Mouse (Mus musculus): ENCODE results near the gene Akr1c13. TPM values are rescaled to one million over a fixed set of nuclear protein-coding genes. Genes with fewer than 3 reads are reported as not detected.
A peak's percentile ranks its signal among the peaks of the same experiment; 100 is the strongest.
"Not testable (repeated sequence)": the region's sequence is repeated elsewhere in the genome, so short reads cannot be mapped to it uniquely, and the experiment has no call there.

Gene Akr1c13
- polyA plus RNA-seq, 1 experiment from 2014 or later = 9.0 TPM

GRCm38 (mm10) chr13:4206147-4206903, 15.4 kb downstream of the Akr1c13 start:
- 9% methylated on average over 1 of the region's 1 CpGs for WGBS
- H3K4me3 ChIP-seq = no peak overlapping the region
- ATAC-seq (ENCODE audit: low read depth) = no peak
- H3K4me1 ChIP-seq (replicated peaks) = no peaks in the 10 kb centered on the region
- no peak overlapping the region for H3K27ac ChIP-seq (replicated peaks)
- no peaks in the 10 kb centered on the region for H3K27me3 ChIP-seq
- H3K9me3 ChIP-seq = no peaks in the 10 kb centered on the region
- H3K4me2 ChIP-seq = no peak overlapping the region
- no peak overlapping the region for H3K9ac ChIP-seq
- no peaks in the 10 kb centered on the region for H3K36me3 ChIP-seq

GRCm38 (mm10) chr13:4211560-4212299, 20.8 kb downstream of the Akr1c13 start:
- H3K9me3 ChIP-seq = no peaks in the 10 kb centered on the region
- ATAC-seq (ENCODE audit: low read depth) = no peak
- H3K4me1 ChIP-seq (replicated peaks) = no peaks in the 10 kb centered on the region
- no peak overlapping the region for H3K4me3 ChIP-seq
- H3K9ac ChIP-seq = no peak overlapping the region
- no peaks in the 10 kb centered on the region for H3K27me3 ChIP-seq
- no peaks in the 10 kb centered on the region for H3K36me3 ChIP-seq
- no peak overlapping the region for H3K27ac ChIP-seq (replicated peaks)
- WGBS = 77% methylated on average over 17 of the region's 20 CpGs
- H3K4me2 ChIP-seq = no peak overlapping the region

GRCm38 (mm10) chr13:4212309-4212708, 21.4 kb downstream of the Akr1c13 start:
- no peaks in the 10 kb centered on the region for H3K27me3 ChIP-seq
- H3K9ac ChIP-seq = no peak overlapping the region
- 63% methylated on average over 3 of the region's 3 CpGs for WGBS
- no peak overlapping the region for H3K4me3 ChIP-seq
- no peaks in the 10 kb centered on the region for H3K4me1 ChIP-seq (replicated peaks)
- no peak overlapping the region for H3K4me2 ChIP-seq
- no peak overlapping the region for H3K27ac ChIP-seq (replicated peaks)
- no peak for ATAC-seq (ENCODE audit: low read depth)
- no peaks in the 10 kb centered on the region for H3K9me3 ChIP-seq
- no peaks in the 10 kb centered on the region for H3K36me3 ChIP-seq

- ATAC-seq (ENCODE audit: low read depth) = not testable (repeated sequence)
- WGBS = 84% methylated on average over 1 of the region's 1 CpGs
Measured at GRCm38 (mm10) chr13:4215496-4215895, 24.5 kb downstream of the Akr1c13 start.

GRCm38 (mm10) chr13:4228441-4228840, 37.5 kb downstream of the Akr1c13 start, which contains the start of gene Akr1c19:
Gene Akr1c19 (plus strand): TSS chr13:4228700.
- no peak within 1 kb of the TSS for H3K9ac ChIP-seq
- H3K36me3 ChIP-seq = no peaks in the 10 kb centered on the region
- no peak for ATAC-seq (ENCODE audit: low read depth)
- no peak within 1 kb of the TSS for H3K27ac ChIP-seq (replicated peaks)
- H3K9me3 ChIP-seq = no peaks in the 10 kb centered on the region
- H3K4me1 ChIP-seq (replicated peaks) = no peaks in the 10 kb centered on the region
- no peak within 1 kb of the TSS for H3K4me3 ChIP-seq
- H3K27me3 ChIP-seq = no peaks in the 10 kb centered on the region
- 61% methylated on average over 1 of the region's 1 CpGs for WGBS
- H3K4me2 ChIP-seq = no peak within 1 kb of the TSS

More at GRCm38 (mm10) chr13:4215496-4215895, 24.5 kb downstream of the Akr1c13 start:
- not testable (repeated sequence) for H3K36me3 ChIP-seq; H3K4me3 ChIP-seq; H3K4me1 ChIP-seq (replicated peaks); H3K27me3 ChIP-seq; H3K4me2 ChIP-seq; H3K9ac ChIP-seq; H3K9me3 ChIP-seq; H3K27ac ChIP-seq (replicated peaks)

- Histone ChIP-seq H3K4me2 (no peak overlapping the region), H3K9me3 (no peaks in the 10 kb centered on the region), H3K9ac (no peak overlapping the region), H3K4me1 (replicated peaks) (no peaks in the 10 kb centered on the region), H3K4me3 (no peak overlapping the region), H3K36me3 (no peaks in the 10 kb centered on the region), H3K27me3 (no peaks in the 10 kb centered on the region), H3K27ac (replicated peaks) (no peak overlapping the region)
- ATAC-seq (ENCODE audit: low read depth) = no peak
- 90% methylated on average over 8 of the region's 8 CpGs for WGBS
Measured at GRCm38 (mm10) chr13:4230841-4231623, 40.1 kb downstream of the Akr1c13 start.

GRCm38 (mm10) chr13:4233135-4233534, 42.2 kb downstream of the Akr1c13 start:
- no peaks in the 10 kb centered on the region for H3K4me1 ChIP-seq (replicated peaks)
- no peak for ATAC-seq (ENCODE audit: low read depth)
- 74% methylated on average over 1 of the region's 1 CpGs for WGBS

GRCm38 (mm10) chr13:4233536-4234172, 42.7 kb downstream of the Akr1c13 start:
- Histone ChIP-seq H3K27me3 (no peaks in the 10 kb centered on the region), H3K9ac (no peak overlapping the region), H3K9me3 (no peaks in the 10 kb centered on the region), H3K36me3 (no peaks in the 10 kb centered on the region), H3K4me2 (no peak overlapping the region), H3K4me1 (replicated peaks) (no peaks in the 10 kb centered on the region), H3K27ac (replicated peaks) (no peak overlapping the region), H3K4me3 (no peak overlapping the region)
- ATAC-seq (ENCODE audit: low read depth) = no peak
- WGBS = 62% methylated on average over 3 of the region's 3 CpGs

More at GRCm38 (mm10) chr13:4233135-4233534, 42.2 kb downstream of the Akr1c13 start:
- H3K4me2 ChIP-seq = no peak overlapping the region
- H3K9ac ChIP-seq = no peak overlapping the region
- no peak overlapping the region for H3K4me3 ChIP-seq
- H3K27ac ChIP-seq (replicated peaks) = no peak overlapping the region
- no peaks in the 10 kb centered on the region for H3K36me3 ChIP-seq
- H3K27me3 ChIP-seq = no peaks in the 10 kb centered on the region
- H3K9me3 ChIP-seq = no peaks in the 10 kb centered on the region

- 3% methylated on average over 13 of the region's 13 CpGs for WGBS
- no peaks in the 10 kb centered on the region for H3K36me3 ChIP-seq
- H3K9ac ChIP-seq = peak overlapping the region; percentile 70
- H3K4me3 ChIP-seq = peak overlapping the region; percentile 41
- H3K9me3 ChIP-seq = no peaks in the 10 kb centered on the region
- ATAC-seq (ENCODE audit: low read depth) = peak; percentile 97
- no peaks in the 10 kb centered on the region for H3K27me3 ChIP-seq
- no peaks in the 10 kb centered on the region for H3K4me1 ChIP-seq (replicated peaks)
- H3K4me2 ChIP-seq = peak overlapping the region; percentile 62
- H3K27ac ChIP-seq (replicated peaks) = no peak overlapping the region
Measured at GRCm38 (mm10) chr13:4244861-4245559, 54.1 kb downstream of the Akr1c13 start.

GRCm38 (mm10) chr13:4249347-4249746, 58.4 kb downstream of the Akr1c13 start:
- Histone ChIP-seq H3K36me3 (no peaks in the 10 kb centered on the region), H3K4me1 (replicated peaks) (no peaks in the 10 kb centered on the region), H3K4me3 (no peak overlapping the region), H3K9me3 (no peaks in the 10 kb centered on the region), H3K27ac (replicated peaks) (no peak overlapping the region), H3K4me2 (no peak overlapping the region), H3K27me3 (no peaks in the 10 kb centered on the region), H3K9ac (no peak overlapping the region)
- no peak for ATAC-seq (ENCODE audit: low read depth)
- 60% methylated on average over 3 of the region's 3 CpGs for WGBS

Data from neural tube, embryonic 13.5 days (tissue).